Mouse (Mus musculus) kidney, adult 11 months (tissue): ENCODE measurements around the gene Marc1.

ENCODE experiments used
- DNase-seq: peaks from one replicate; pipeline ENCODE4 v3.0.0; 2022

Marc1 gene

GRCm38 (mm10) chr1:184810780-184811575 lies at the start of gene Marc1:
Marc1 (minus strand) TSS chr1:184811313.
- peak; percentile 65 for DNase-seq

- DNase-seq: no peak
Observed at GRCm38 (mm10) chr1:184860276-184860675, 49.2 kb upstream of the Marc1 start.

GRCm38 (mm10) chr1:184858253-184858652 lies 47.1 kb upstream of the Marc1 start:
- DNase-seq: peak; percentile 71

- DNase-seq: no peak
Observed at GRCm38 (mm10) chr1:184857216-184857615, 46.1 kb upstream of the Marc1 start.

- DNase-seq: no peak
Observed at GRCm38 (mm10) chr1:184853922-184854321, 42.8 kb upstream of the Marc1 start.

GRCm38 (mm10) chr1:184853339-184853738 lies 42.2 kb upstream of the Marc1 start:
- peak; percentile 76 for DNase-seq

GRCm38 (mm10) chr1:184851741-184852618 lies 40.9 kb upstream of the Marc1 start:
- DNase-seq: peak; percentile 97

- DNase-seq: peak; percentile 82
Observed at GRCm38 (mm10) chr1:184851166-184851565, 40.1 kb upstream of the Marc1 start.

GRCm38 (mm10) chr1:184846973-184847372 lies 35.9 kb upstream of the Marc1 start:
- DNase-seq: no peak

- peak; percentile 75 for DNase-seq
Observed at GRCm38 (mm10) chr1:184846092-184846750, 35.1 kb upstream of the Marc1 start, which contains the start of gene Marc2. Marc2 (minus strand) TSS chr1:184846451.

- peak; percentile 90 for DNase-seq
Observed at GRCm38 (mm10) chr1:184845111-184846071, 34.3 kb upstream of the Marc1 start.

GRCm38 (mm10) chr1:184844326-184845066 lies 33.4 kb upstream of the Marc1 start:
- no peak for DNase-seq

- DNase-seq: no peak
Observed at GRCm38 (mm10) chr1:184837649-184838048, 26.5 kb upstream of the Marc1 start.

GRCm38 (mm10) chr1:184836350-184836749 lies 25.2 kb upstream of the Marc1 start:
- no peak for DNase-seq

GRCm38 (mm10) chr1:184833499-184833898 lies 22.4 kb upstream of the Marc1 start:
- no peak for DNase-seq

GRCm38 (mm10) chr1:184832211-184832610 lies 21.1 kb upstream of the Marc1 start:
- no peak for DNase-seq

GRCm38 (mm10) chr1:184829897-184830296 lies 18.8 kb upstream of the Marc1 start:
- DNase-seq: no peak

GRCm38 (mm10) chr1:184827175-184827701 lies 16.1 kb upstream of the Marc1 start:
- peak; percentile 84 for DNase-seq

- no peak for DNase-seq
Observed at GRCm38 (mm10) chr1:184825093-184825492, 14.0 kb upstream of the Marc1 start.

- peak; percentile 94 for DNase-seq
Observed at GRCm38 (mm10) chr1:184824439-184824851, 13.3 kb upstream of the Marc1 start.

GRCm38 (mm10) chr1:184822678-184823077 lies 11.6 kb upstream of the Marc1 start:
- DNase-seq: no peak
